Mouse (Mus musculus): Measurements from ENCODE around the gene Mrgprg.

Gene Mrgprg

GRCm38 (mm10) chr7:143755357-143756124 lies 11.3 kb downstream of the Mrgprg start:
- no peak for DNase-seq (ENCODE audit: low spot score in 2 of 2)

- peak; percentile 37 to 83 for DNase-seq (ENCODE audit: low spot score in 2 of 2)
Observed at GRCm38 (mm10) chr7:143753990-143754715, 12.6 kb downstream of the Mrgprg start.

GRCm38 (mm10) chr7:143752606-143753005 lies 14.2 kb downstream of the Mrgprg start:
- DNase-seq (ENCODE audit: low spot score in 2 of 2): no peak

GRCm38 (mm10) chr7:143752056-143752455 lies 14.7 kb downstream of the Mrgprg start:
- DNase-seq (ENCODE audit: low spot score in 2 of 2): no peak

- DNase-seq (ENCODE audit: low spot score in 2 of 2): no peak
Observed at GRCm38 (mm10) chr7:143751380-143751779, 15.4 kb downstream of the Mrgprg start.

GRCm38 (mm10) chr7:143749045-143749444 lies 17.7 kb downstream of the Mrgprg start:
- no peak for DNase-seq (ENCODE audit: low spot score in 2 of 2)

GRCm38 (mm10) chr7:143748041-143748868 lies 18.5 kb downstream of the Mrgprg start:
- DNase-seq (ENCODE audit: low spot score in 2 of 2): peak; percentile 73 to 81

- no peak for DNase-seq (ENCODE audit: low spot score in 2 of 2)
Observed at GRCm38 (mm10) chr7:143740653-143741052, 26.1 kb downstream of the Mrgprg start.

GRCm38 (mm10) chr7:143739511-143740461 lies 27.0 kb downstream of the Mrgprg start:
- DNase-seq (ENCODE audit: low spot score in 2 of 2): peak; percentile 31 to 66

- no peak for DNase-seq (ENCODE audit: low spot score in 2 of 2)
Observed at GRCm38 (mm10) chr7:143738601-143739006, 28.2 kb downstream of the Mrgprg start.

- no peak for DNase-seq (ENCODE audit: low spot score in 2 of 2)
Observed at GRCm38 (mm10) chr7:143738194-143738593, 28.6 kb downstream of the Mrgprg start.

GRCm38 (mm10) chr7:143733746-143734145 lies 33.0 kb downstream of the Mrgprg start:
- DNase-seq (ENCODE audit: low spot score in 2 of 2): no peak

GRCm38 (mm10) chr7:143729886-143730285 lies 36.9 kb downstream of the Mrgprg start:
- DNase-seq (ENCODE audit: low spot score in 2 of 2): no peak

- no peak for DNase-seq (ENCODE audit: low spot score in 2 of 2)
Observed at GRCm38 (mm10) chr7:143726396-143726795, 40.4 kb downstream of the Mrgprg start.

- DNase-seq (ENCODE audit: low spot score in 2 of 2): no peak
Observed at GRCm38 (mm10) chr7:143723841-143724240, 43.0 kb downstream of the Mrgprg start.

GRCm38 (mm10) chr7:143722646-143723045 lies 44.1 kb downstream of the Mrgprg start:
- DNase-seq (ENCODE audit: low spot score in 2 of 2): no peak

GRCm38 (mm10) chr7:143717811-143718210 lies 49.0 kb downstream of the Mrgprg start:
- DNase-seq (ENCODE audit: low spot score in 2 of 2): no peak

Data from thymus, postnatal 10 days (tissue).